Mouse (Mus musculus) ES-Bruce4 (cell line): ENCODE results near the gene Araf. TPM values are rescaled to one million over a fixed set of nuclear protein-coding genes. Genes with fewer than 3 reads are reported as not detected.
A peak's percentile ranks its signal among the peaks of the same experiment; 100 is the strongest.

Experiments
- H3K27ac ChIP-seq: 2 replicates; pipeline ENCODE4 v1.5.1; 2012; ENCODE audit warnings: low read length, inconsistent platforms; ENCODE audit not compliant: insufficient read depth
- H3K27me3 ChIP-seq: 2 replicates; pipeline ENCODE4 v1.6.1; 2012; ENCODE audit warnings: mild to moderate bottlenecking, low read length, inconsistent platforms; ENCODE audit not compliant: control insufficient read depth, poor library complexity, insufficient read depth, severe bottlenecking
- H3K36me3 ChIP-seq: 2 replicates; pipeline ENCODE4 v1.6.1; 2012; ENCODE audit warnings: inconsistent platforms, mild to moderate bottlenecking, low read length, moderate library complexity; ENCODE audit not compliant: control insufficient read depth, poor library complexity, insufficient read depth, severe bottlenecking
- H3K4me1 ChIP-seq: one replicate; pipeline ENCODE4 v1.8.1; 2011; ENCODE audit warnings: low read length; ENCODE audit not compliant: control insufficient read depth, insufficient read depth
- H3K4me3 ChIP-seq: 2 replicates; pipeline ENCODE4 v1.5.1; 2011; ENCODE audit warnings: low read depth, mild to moderate bottlenecking, low read length
- H3K9ac ChIP-seq: 2 replicates; pipeline ENCODE4 v1.6.1; 2012; ENCODE audit warnings: low read depth, mild to moderate bottlenecking, inconsistent platforms; ENCODE audit not compliant: poor library complexity, severe bottlenecking
- H3K9me3 ChIP-seq: replicated peaks from 2 replicates; pipeline ENCODE4 v1.6.1; 2012; ENCODE audit warnings: mild to moderate bottlenecking, low read length, inconsistent platforms; ENCODE audit not compliant: control insufficient read depth, poor library complexity, insufficient read depth, severe bottlenecking
- CTCF ChIP-seq: IDR thresholded peaks from one replicate; pipeline ENCODE4 v1.8.1; 2011; ENCODE audit warnings: low read depth, low read length
- EP300 ChIP-seq: IDR thresholded peaks from 2 replicates; pipeline ENCODE4 v1.6.1; 2011; ENCODE audit warnings: low read depth, low read length; ENCODE audit not compliant: insufficient read depth
- POLR2A ChIP-seq: IDR thresholded peaks from one replicate; pipeline ENCODE4 v1.8.1; 2011; ENCODE audit warnings: low read length; ENCODE audit not compliant: insufficient read depth
- polyA plus RNA-seq: library from polyadenylated mRNA; stranded (reverse); fragments of >200 nt; gene quantifications from 2 replicates; pipeline ENCODE4 v1.2.4, GENCODE M21; 2011; ENCODE audit warnings: low read depth; ENCODE audit not compliant: missing spikeins, insufficient read depth, insufficient read length

The Araf gene
- polyA plus RNA-seq, 1 experiment, result 68.0 TPM

DNA sequence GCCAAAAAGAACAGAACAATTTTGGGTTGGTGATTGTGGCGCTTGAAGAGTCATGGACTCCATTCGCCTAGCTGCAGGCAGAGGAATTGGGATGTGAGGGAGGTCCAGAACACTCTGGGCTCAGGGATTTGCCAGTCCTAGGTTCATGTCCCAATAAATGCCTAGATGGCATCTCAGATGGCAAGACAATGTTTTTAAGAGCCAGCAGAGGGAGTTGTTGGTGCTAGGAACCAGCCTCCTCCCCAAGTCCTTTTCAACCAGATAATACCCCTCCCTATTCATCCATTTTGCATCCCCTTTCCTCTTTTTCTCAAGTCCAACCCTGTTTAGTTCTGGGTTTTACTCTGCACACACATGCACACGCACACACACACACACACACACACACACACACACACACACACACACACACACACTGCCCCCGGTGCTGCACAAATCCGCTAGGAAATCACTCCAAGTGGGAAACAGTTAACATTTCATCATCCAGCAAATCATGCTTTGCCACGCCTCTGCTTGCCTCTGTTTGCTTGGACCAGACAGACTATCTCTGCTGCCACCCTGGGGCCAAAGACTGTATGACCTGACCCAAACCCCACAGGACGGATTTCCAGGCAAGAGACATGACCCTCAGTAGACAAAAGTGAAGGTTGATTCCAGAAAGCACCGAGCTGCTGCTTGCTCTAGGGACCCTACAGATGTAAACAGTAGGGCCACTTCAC, 22.3 kb downstream of the Araf start:
- Histone ChIP-seq H3K27ac (peak overlapping the region; percentile 26; the same call in 1 of the 2 replicates), H3K4me3 (peak overlapping the region; percentile 54), H3K9ac (peak overlapping the region; percentile 46)

GRCm38 (mm10) chrX:20828934-20829333, 31.3 kb downstream of the Araf start:
- Histone ChIP-seq H3K27me3 (no peaks in the 10 kb centered on the region), H3K27ac (no peak overlapping the region), H3K4me3 (no peak overlapping the region)

More for the DNA sequence above, 22.3 kb downstream of the Araf start:
- no peaks in the 10 kb centered on the region for H3K36me3 ChIP-seq
- H3K27me3 ChIP-seq, result no peaks in the 10 kb centered on the region
- no peaks in the 10 kb centered on the region for H3K9me3 ChIP-seq
- H3K4me1 ChIP-seq, result no peaks in the 10 kb centered on the region
- TF ChIP-seq EP300, result no peak
- peak; percentile 44 for TF ChIP-seq CTCF

DNA sequence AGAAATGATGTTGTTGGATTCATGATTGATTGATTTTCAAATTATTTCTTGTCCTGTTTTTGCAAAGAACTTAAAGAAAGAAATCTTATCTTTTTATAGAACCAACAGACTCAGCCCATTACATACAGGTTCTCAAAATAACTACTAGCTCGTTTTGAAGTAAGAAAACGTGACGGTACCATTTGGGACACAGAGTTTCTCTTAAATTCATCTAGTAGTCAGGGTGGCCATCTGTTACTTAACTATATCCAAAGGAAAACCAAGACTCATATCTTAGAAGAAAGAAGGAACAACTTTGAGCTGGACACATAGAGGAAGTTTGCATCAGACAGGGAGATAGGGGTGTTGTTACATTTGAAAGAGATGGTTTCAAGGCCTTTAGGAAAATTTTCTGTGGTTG, 49.6 kb downstream of the Araf start:
- TF ChIP-seq CTCF (no peak), EP300 (no peak), POLR2A (no peak)
- no peaks in the 10 kb centered on the region for H3K9me3 ChIP-seq
- H3K4me1 ChIP-seq, result no peaks in the 10 kb centered on the region

More at GRCm38 (mm10) chrX:20828934-20829333, 31.3 kb downstream of the Araf start:
- TF ChIP-seq CTCF, result peak; percentile 14
- TF ChIP-seq EP300, result no peak
- Histone ChIP-seq H3K36me3 (no peaks in the 10 kb centered on the region), H3K9me3 (no peaks in the 10 kb centered on the region), H3K9ac (no peak overlapping the region), H3K4me1 (no peaks in the 10 kb centered on the region)

GRCm38 (mm10) chrX:20847816-20848215, 50.2 kb downstream of the Araf start:
- H3K9me3 ChIP-seq, result no peaks in the 10 kb centered on the region
- no peak overlapping the region for H3K4me3 ChIP-seq
- H3K27me3 ChIP-seq, result no peaks in the 10 kb centered on the region
- no peak overlapping the region for H3K9ac ChIP-seq
- TF ChIP-seq CTCF, result no peak
- no peak for TF ChIP-seq POLR2A
- TF ChIP-seq EP300, result no peak
- no peak overlapping the region for H3K27ac ChIP-seq
- peaks cover 9% of the 10 kb centered on the region for H3K36me3 ChIP-seq
- H3K4me1 ChIP-seq, result no peaks in the 10 kb centered on the region

More for the DNA sequence above, 49.6 kb downstream of the Araf start:
- Histone ChIP-seq H3K27me3 (no peaks in the 10 kb centered on the region), H3K4me3 (no peak overlapping the region), H3K27ac (no peak overlapping the region), H3K36me3 (peaks cover 9% of the 10 kb centered on the region), H3K9ac (no peak overlapping the region)

DNA sequence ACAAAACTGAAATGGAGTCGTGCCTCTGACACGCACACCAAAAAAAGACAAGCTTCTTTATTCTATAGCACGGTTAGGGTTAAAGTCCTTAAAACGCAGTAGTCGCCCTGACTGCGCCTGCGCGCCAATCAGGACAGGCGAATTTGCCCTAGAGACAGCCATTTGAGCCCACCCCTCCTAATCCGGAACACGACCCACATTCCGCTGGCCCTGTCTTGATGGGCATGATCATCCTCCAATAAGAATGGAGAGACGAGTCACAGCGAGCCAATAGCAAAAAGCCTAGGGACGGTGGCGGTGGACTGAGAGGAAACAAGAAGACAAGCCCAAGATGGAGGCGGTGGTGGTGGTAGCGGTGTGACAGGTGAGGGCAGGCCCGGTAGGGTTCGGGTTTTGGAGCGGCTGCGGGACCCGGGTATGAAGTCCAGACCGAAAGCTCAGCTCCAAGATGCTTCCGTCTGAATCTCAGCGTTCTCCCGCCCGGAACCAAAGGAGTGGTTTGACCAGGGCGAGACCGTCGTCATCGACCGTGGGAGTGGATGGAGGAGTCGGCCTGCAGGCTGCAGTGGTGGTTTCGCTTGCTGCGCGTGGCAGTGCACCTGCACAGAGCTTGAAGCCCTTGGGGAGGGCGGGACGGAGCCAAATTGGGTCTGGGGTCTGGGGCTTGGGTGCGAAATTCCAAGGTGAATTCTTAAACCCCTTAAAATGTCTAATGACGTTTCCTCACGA, 50.8 kb downstream of the Araf start:
- peaks cover 13% of the 10 kb centered on the region for H3K36me3 ChIP-seq
- H3K4me3 ChIP-seq, result peak overlapping the region; percentile 95
- H3K27me3 ChIP-seq, result no peaks in the 10 kb centered on the region
- no peaks in the 10 kb centered on the region for H3K4me1 ChIP-seq
- H3K9me3 ChIP-seq, result no peaks in the 10 kb centered on the region
- peak; percentile 23 for TF ChIP-seq POLR2A
- no peak for TF ChIP-seq EP300
- H3K27ac ChIP-seq, result no peak overlapping the region
- peak overlapping the region; percentile 49 for H3K9ac ChIP-seq

DNA sequence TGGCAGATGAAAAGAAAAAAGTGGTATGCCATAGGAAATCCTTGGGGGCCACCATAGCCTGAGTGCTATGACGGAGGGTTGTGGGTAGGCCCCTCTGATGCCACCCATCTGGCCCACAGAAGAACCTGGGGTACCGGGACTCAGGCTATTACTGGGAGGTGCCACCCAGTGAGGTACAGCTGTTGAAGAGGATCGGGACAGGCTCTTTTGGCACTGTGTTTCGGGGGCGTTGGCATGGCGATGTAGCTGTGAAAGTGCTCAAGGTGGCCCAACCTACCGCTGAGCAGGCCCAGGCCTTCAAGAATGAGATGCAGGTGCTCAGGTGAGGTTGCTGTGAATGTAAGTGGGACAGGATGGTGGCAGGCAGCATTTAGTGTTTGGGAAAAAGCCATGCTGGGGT, 56.2 kb downstream of the Araf start:
- TF ChIP-seq EP300 (no peak), CTCF (no peak), POLR2A (no peak)
- H3K4me3 ChIP-seq, result no peak overlapping the region

More for the DNA sequence above, 56.2 kb downstream of the Araf start:
- Histone ChIP-seq H3K4me1 (no peaks in the 10 kb centered on the region), H3K27ac (no peak overlapping the region), H3K9me3 (no peaks in the 10 kb centered on the region), H3K36me3 (peaks cover 24% of the 10 kb centered on the region), H3K27me3 (no peaks in the 10 kb centered on the region), H3K9ac (no peak overlapping the region)
